Mouse (Mus musculus): ENCODE measurements around the gene Hepacam2.

- TF ChIP-seq CTCF (IDR thresholded peaks at IDR 0.05; ENCODE audit: low read depth) = no peak
- TF ChIP-seq EP300 (optimal IDR thresholded peaks at IDR 0.05) = no peak
These were observed 21.8 kb downstream of the Hepacam2 start for GRCm38 (mm10) chr6:3476299-3476698.
